Mouse (Mus musculus) lung, postnatal 14 days (tissue): ENCODE measurements around the gene Zfp472.
"Not testable (repeated sequence)": the region's sequence is repeated elsewhere in the genome, so short reads cannot be mapped to it uniquely, and the experiment has no call there.

ENCODE experiments used
- DNase-seq: peaks from one replicate; pipeline ENCODE4 v3.0.0; 2021

Gene Zfp472

DNA sequence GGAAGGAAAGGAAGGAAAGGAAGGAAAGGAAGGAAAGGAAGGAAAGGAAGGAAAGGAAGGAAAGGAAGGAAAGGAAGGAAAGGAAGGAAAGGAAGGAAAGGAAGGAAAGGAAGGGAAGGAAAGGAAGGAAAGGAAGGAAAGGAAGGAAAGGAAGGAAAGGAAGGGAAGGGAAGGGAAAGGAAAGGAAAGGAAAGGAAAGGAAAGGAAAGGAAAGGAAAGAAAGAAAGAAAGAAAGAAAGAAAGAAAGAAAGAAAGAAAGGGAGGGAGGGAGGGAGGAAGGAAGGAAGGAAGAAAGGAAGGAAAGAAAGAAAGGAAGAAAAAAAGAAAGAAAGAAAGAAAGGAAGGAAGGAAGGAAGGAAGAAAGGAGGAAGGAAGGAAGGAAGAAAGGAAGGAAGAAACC is 54.8 kb downstream of the Zfp472 start:
- DNase-seq: not testable (repeated sequence)
